Mouse (Mus musculus): ENCODE measurements around the gene Folr2. TPM values are rescaled to one million over a fixed set of nuclear protein-coding genes. Genes with fewer than 3 reads are reported as not detected.
A peak's percentile ranks its signal among the peaks of the same experiment; 100 is the strongest.

The Folr2 gene
- total RNA-seq, 2 experiments from 2014 or later, result not detected

DNA sequence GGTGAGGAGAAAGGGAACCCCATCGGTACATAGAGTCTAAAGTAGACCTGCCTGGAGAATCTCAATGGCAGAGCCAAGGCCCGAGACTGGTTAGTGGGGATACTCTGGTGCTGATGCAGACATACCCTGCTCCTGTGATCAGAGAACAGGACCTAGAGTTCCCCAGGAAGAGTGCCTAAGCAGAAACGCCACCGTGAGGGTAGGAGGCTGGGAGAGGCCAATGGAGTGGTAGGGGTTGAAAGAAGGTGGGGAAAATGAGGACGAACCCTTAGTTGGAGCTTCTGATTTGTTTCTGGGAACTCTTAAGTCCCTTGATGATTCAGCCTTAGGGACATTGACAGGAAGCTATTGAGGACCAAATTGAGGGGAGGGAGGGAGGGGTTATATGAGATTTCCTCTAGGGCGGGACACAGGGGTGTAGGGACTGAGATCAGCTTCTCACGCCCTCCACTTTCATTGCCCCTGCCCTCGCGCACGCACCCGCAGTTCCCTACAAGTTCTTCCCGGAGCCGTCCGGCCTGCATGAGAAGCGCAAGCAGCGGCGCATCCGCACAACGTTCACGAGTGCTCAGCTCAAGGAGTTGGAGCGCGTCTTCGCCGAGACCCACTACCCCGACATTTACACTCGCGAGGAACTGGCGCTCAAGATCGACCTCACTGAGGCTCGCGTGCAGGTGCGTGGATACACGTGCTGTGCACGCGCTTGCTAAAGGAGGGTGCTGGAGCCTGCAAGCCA, 36.5 kb downstream of the Folr2 start:
- H3K4me3 ChIP-seq, result no peak overlapping the region
- no peak for DNase-seq (ENCODE audit: extremely low spot score in 1 of 2, low spot score in 2 of 2)
- intact Hi-C loops (cut with DNase I), result no loop called here
- no peak overlapping the region for H3K27ac ChIP-seq
- TF ChIP-seq CTCF (IDR thresholded peaks at IDR 0.05), result no peak

DNA sequence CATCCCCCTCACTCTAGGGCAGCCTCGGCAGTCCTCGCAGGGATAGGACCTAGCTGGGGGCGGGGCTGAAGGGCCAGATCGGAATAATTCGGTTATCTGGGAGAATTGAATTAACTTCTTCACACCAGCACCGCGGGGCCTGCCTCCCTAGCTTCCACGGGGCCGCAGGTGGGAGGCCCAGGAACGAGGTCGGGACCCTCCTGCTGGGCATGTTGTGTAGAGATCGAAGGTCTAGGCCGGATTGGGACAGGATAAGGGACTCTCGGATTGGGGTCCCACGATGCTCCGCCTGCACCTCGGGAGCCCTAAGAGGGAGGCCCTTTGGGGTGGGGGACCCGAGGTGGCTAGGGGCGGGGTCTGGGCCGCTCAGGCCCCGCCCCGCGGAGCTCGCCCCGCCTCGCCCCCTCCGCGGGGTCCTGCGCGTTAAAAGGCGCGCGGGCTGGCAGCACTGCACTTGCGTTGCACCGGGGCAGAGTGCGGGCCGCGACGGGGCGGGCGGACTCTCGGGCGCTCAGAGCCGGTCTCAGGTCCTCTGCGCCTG, 39.1 kb downstream of the Folr2 start, which contains the start of gene Phox2a:
Gene Phox2a (plus strand): TSS at position 453 of the 541 bp plus-strand sequence.
- Histone ChIP-seq H3K27ac (no peak within 1 kb of the TSS), H3K4me3 (0 out of 2 replicates have a peak within 1 kb of the TSS, but pooled peaks have one; percentile 11)
- TF ChIP-seq CTCF (IDR thresholded peaks at IDR 0.05), result no peak
- intact Hi-C loops (cut with DNase I), result no loop called here
- no peak for DNase-seq (ENCODE audit: extremely low spot score in 1 of 2, low spot score in 2 of 2)

Small RNA genes lying within 50 kb of the gene (microRNA-seq; reads per million reads assigned to microRNA genes)
- gene Gm22655, result 0 reads per million in 2 experiments

Other genes with a start within 250 kb of the Folr2 start
- gene Clpb, start 193.6 kb downstream of the Folr2 start, total RNA-seq (2021), result 10 to 100 TPM; 55.6 to 57.1 TPM
- gene Phox2a, start 38.9 kb downstream of the Folr2 start, total RNA-seq (2021), result not detected
- gene Inppl1, start 19.0 kb downstream of the Folr2 start, total RNA-seq (2021), result 10 to 100 TPM; 28.1 to 34.7 TPM
- gene Anapc15, start 6.5 kb upstream of the Folr2 start, total RNA-seq (2021), result 10 to 100 TPM; 31.4 to 32.6 TPM
- gene Folr1, start 13.6 kb upstream of the Folr2 start, total RNA-seq (2021), result 1 to 10 TPM; 1.1 to 1.8 TPM
- gene Lamtor1, start 48.7 kb upstream of the Folr2 start, total RNA-seq (2021), result 10 to 100 TPM; 87.9 to 90.9 TPM
- not detected for gene Tomt, start 49.2 kb upstream of the Folr2 start, total RNA-seq (2021)
- gene Lrrc51, start 76.7 kb upstream of the Folr2 start, total RNA-seq (2021), result 1 to 10 TPM; 4.0 to 4.8 TPM
- 100 to 1,000 TPM in 1 of 2 experiments, 10 to 100 TPM in 1; 96.8 to 101 TPM for gene Numa1, start 76.9 kb upstream of the Folr2 start, total RNA-seq (2021)
- gene Il18bp, start 161.5 kb upstream of the Folr2 start, total RNA-seq (2021), result 10 to 100 TPM in 1 of 2 experiments, 1 to 10 TPM in 1; 8.5 to 10.2 TPM
- 10 to 100 TPM; 51.1 to 53.9 TPM for gene Rnf121, start 208.3 kb upstream of the Folr2 start, total RNA-seq (2021)
- 10 to 100 TPM; 25.6 to 28.2 TPM for gene Xndc1, start 208.3 kb upstream of the Folr2 start, total RNA-seq (2021)
- gene Xntrpc, start 208.5 kb upstream of the Folr2 start, total RNA-seq (2021), result 1 to 10 TPM; 2.6 to 3.0 TPM
- under 1 TPM in 1 of 2 experiments, not detected in 1; 0.91 TPM for gene Trpc2, start 225.9 kb upstream of the Folr2 start, total RNA-seq (2021)
- gene Art1, start 244.5 kb upstream of the Folr2 start, total RNA-seq (2021), result not detected